Mouse (Mus musculus): ENCODE measurements around the gene Cers1. TPM values are rescaled to one million over a fixed set of nuclear protein-coding genes. Genes with fewer than 3 reads are reported as not detected.

The Cers1 gene
- polyA plus RNA-seq (2015; fragmentation: Nextera tagmentation; extraction: Ambion mirVana) = 0.99 and 1.0 TPM in 2 replicates

GRCm38 (mm10) chr8:70315624-70316510, at the start of gene Cers1:
TSS of gene Cers1 (plus strand) at chr8:70315775.

GRCm38 (mm10) chr8:70282603-70283135, 32.9 kb upstream of the Cers1 start, which contains the start of gene Homer3:
TSS of gene Homer3 (plus strand) at chr8:70282827.

GRCm38 (mm10) chr8:70302358-70302890, 13.2 kb upstream of the Cers1 start, which contains the start of the genes Ddx49 and Cope:
TSS of gene Ddx49 (minus strand) at chr8:70302489.
TSS of gene Cope (plus strand) at chr8:70302518.

GRCm38 (mm10) chr8:70329124-70329834, 13.7 kb downstream of the Cers1 start, which contains the start of gene Gdf1:
TSS of gene Gdf1 (plus strand) at chr8:70329817.

GRCm38 (mm10) chr8:70353194-70353817, 37.7 kb downstream of the Cers1 start, which contains the start of gene Upf1:
TSS of gene Upf1 (minus strand) at chr8:70353278.

GRCm38 (mm10) chr8:70373397-70374317, 58.1 kb downstream of the Cers1 start, which contains the start of gene Comp:
TSS of gene Comp (plus strand) at chr8:70373558.

Other genes starting within 250 kb of the Cers1 start
- 0.14 TPM in 1 of 2 replicates, not detected in the other for gene Tm6sf2, start 242.9 kb upstream of the Cers1 start, polyA plus RNA-seq (2015; fragmentation: Nextera tagmentation; extraction: Ambion mirVana)
- 0.04 TPM in 2 replicates for gene Hapln4, start 232.3 kb upstream of the Cers1 start, polyA plus RNA-seq (2015; fragmentation: Nextera tagmentation; extraction: Ambion mirVana)
- gene Ncan, start 194.9 kb upstream of the Cers1 start, polyA plus RNA-seq (2015; fragmentation: Nextera tagmentation; extraction: Ambion mirVana) = 0.10 and 0.16 TPM in 2 replicates
- gene Nr2c2ap, start 184.4 kb upstream of the Cers1 start, polyA plus RNA-seq (2015; fragmentation: Nextera tagmentation; extraction: Ambion mirVana) = 29.3 and 31.3 TPM in 2 replicates
- gene Rfxank, start 176.6 kb upstream of the Cers1 start, polyA plus RNA-seq (2015; fragmentation: Nextera tagmentation; extraction: Ambion mirVana) = 7.5 and 7.9 TPM in 2 replicates
- gene Borcs8, start 176.3 kb upstream of the Cers1 start, polyA plus RNA-seq (2015; fragmentation: Nextera tagmentation; extraction: Ambion mirVana) = 30.9 and 33.6 TPM in 2 replicates
- 0.24 and 0.37 TPM in 2 replicates for gene Mef2b, start 176.1 kb upstream of the Cers1 start, polyA plus RNA-seq (2015; fragmentation: Nextera tagmentation; extraction: Ambion mirVana)
- gene Tmem161a, start 143.4 kb upstream of the Cers1 start, polyA plus RNA-seq (2015; fragmentation: Nextera tagmentation; extraction: Ambion mirVana) = 38.0 and 43.3 TPM in 2 replicates
- gene Slc25a42, start 103.5 kb upstream of the Cers1 start, polyA plus RNA-seq (2015; fragmentation: Nextera tagmentation; extraction: Ambion mirVana) = 2.6 and 2.7 TPM in 2 replicates
- 11.8 and 12.9 TPM in 2 replicates for gene Sugp2, start 81.5 kb upstream of the Cers1 start, polyA plus RNA-seq (2015; fragmentation: Nextera tagmentation; extraction: Ambion mirVana)
- gene Armc6, start 81.3 kb upstream of the Cers1 start, polyA plus RNA-seq (2015; fragmentation: Nextera tagmentation; extraction: Ambion mirVana) = 13.7 and 14.2 TPM in 2 replicates
- 17.3 and 19.4 TPM in 2 replicates for gene Homer3, start 32.9 kb upstream of the Cers1 start, polyA plus RNA-seq (2015; fragmentation: Nextera tagmentation; extraction: Ambion mirVana)
- gene Ddx49, start 13.3 kb upstream of the Cers1 start, polyA plus RNA-seq (2015; fragmentation: Nextera tagmentation; extraction: Ambion mirVana) = 27.6 and 29.6 TPM in 2 replicates
- 272 and 328 TPM in 2 replicates for gene Cope, start 13.3 kb upstream of the Cers1 start, polyA plus RNA-seq (2015; fragmentation: Nextera tagmentation; extraction: Ambion mirVana)
- 0.39 and 0.50 TPM in 2 replicates for gene Gdf1, start 14.0 kb downstream of the Cers1 start, polyA plus RNA-seq (2015; fragmentation: Nextera tagmentation; extraction: Ambion mirVana)
- 8.0 and 8.6 TPM in 2 replicates for gene Upf1, start 37.5 kb downstream of the Cers1 start, polyA plus RNA-seq (2015; fragmentation: Nextera tagmentation; extraction: Ambion mirVana)
- gene Comp, start 57.8 kb downstream of the Cers1 start, polyA plus RNA-seq (2015; fragmentation: Nextera tagmentation; extraction: Ambion mirVana) = 0.15 and 0.18 TPM in 2 replicates
- gene Crtc1, start 123.8 kb downstream of the Cers1 start, polyA plus RNA-seq (2015; fragmentation: Nextera tagmentation; extraction: Ambion mirVana) = 7.8 and 8.3 TPM in 2 replicates
- gene Klhl26, start 161.2 kb downstream of the Cers1 start, polyA plus RNA-seq (2015; fragmentation: Nextera tagmentation; extraction: Ambion mirVana) = 17.0 and 18.6 TPM in 2 replicates
- not detected in 2 replicates for gene Tmem59l, start 171.6 kb downstream of the Cers1 start, polyA plus RNA-seq (2015; fragmentation: Nextera tagmentation; extraction: Ambion mirVana)
- gene Crlf1, start 177.4 kb downstream of the Cers1 start, polyA plus RNA-seq (2015; fragmentation: Nextera tagmentation; extraction: Ambion mirVana) = 0.36 and 0.42 TPM in 2 replicates
- 113 and 116 TPM in 2 replicates for gene Rex1bd, start 191.0 kb downstream of the Cers1 start, polyA plus RNA-seq (2015; fragmentation: Nextera tagmentation; extraction: Ambion mirVana)
- gene Uba52, start 195.0 kb downstream of the Cers1 start, polyA plus RNA-seq (2015; fragmentation: Nextera tagmentation; extraction: Ambion mirVana) = 768 and 841 TPM in 2 replicates
- gene Fkbp8, start 211.9 kb downstream of the Cers1 start, polyA plus RNA-seq (2015; fragmentation: Nextera tagmentation; extraction: Ambion mirVana) = 200 and 204 TPM in 2 replicates
- 53.9 and 54.6 TPM in 2 replicates for gene Kxd1, start 212.2 kb downstream of the Cers1 start, polyA plus RNA-seq (2015; fragmentation: Nextera tagmentation; extraction: Ambion mirVana)
- 11.7 and 12.5 TPM in 2 replicates for gene Ell, start 223.7 kb downstream of the Cers1 start, polyA plus RNA-seq (2015; fragmentation: Nextera tagmentation; extraction: Ambion mirVana)

Measured in urinary bladder, postnatal 0 days (tissue).